Mouse (Mus musculus) gastrocnemius, postnatal 25 days (tissue): ENCODE measurements around the gene Ssbp4. TPM values are rescaled to one million over a fixed set of nuclear protein-coding genes. Genes with fewer than 3 reads are reported as not detected.
"Not testable (repeated sequence)": the region's sequence is repeated elsewhere in the genome, so short reads cannot be mapped to it uniquely, and the experiment has no call there.

ENCODE experiments used
- DNase-seq: peaks from one replicate; pipeline ENCODE4 v3.0.0; 2022
- total RNA-seq, 2 experiments: library from RNA; stranded (reverse); gene quantifications; 1 replicate in 1 of 2; 2 replicates in 1 of 2; pipeline ENCODE4 v1.2.3; 2021

The Ssbp4 gene
- total RNA-seq, 2 experiments from 2014 or later = 15.4 to 20.0 TPM

DNA sequence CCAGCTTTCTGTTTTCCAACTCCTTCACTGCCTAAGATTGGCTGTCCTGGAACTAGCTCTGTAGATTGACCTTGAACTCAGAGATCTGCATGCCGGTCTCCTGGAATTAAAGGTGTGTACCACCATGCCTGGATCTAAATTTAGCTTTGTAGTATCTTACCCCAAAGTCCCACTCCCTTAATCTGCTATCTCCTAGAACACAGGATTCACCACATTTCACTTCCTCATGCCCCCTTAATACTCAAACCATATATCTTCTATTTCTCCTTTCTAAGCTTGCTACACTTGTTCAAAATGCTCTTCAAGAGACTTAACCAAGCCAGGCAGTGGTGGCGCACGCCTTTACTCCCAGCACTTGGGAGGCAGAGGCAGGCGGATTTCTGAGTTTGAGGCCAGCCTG lies 20.7 kb downstream of the Ssbp4 start:
- DNase-seq = not testable (repeated sequence)

DNA sequence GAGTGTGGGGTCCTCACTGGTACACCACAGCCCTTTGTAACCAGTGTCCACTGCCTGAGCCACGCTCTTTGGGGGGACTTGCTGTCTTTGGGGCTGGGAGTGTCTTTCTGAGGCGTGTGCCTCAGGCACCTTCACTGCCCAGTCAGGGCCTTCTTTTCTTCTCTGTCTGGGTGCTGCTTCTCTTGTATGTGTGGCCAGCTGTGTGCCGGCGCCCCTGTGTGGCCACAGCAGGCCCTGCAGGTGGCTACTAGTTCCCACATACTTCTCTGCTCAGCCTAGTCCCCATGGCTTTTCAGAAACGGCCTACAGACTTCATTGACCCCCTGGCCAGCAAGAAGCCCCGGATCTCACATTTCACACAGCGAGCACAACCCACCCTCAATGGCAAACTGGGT lies 23.4 kb downstream of the Ssbp4 start:
- no peak for DNase-seq

- no peak for DNase-seq
These were observed 23.9 kb downstream of the Ssbp4 start for GRCm38 (mm10) chr8:70584606-70585257.

- DNase-seq = no peak
These were observed 24.9 kb downstream of the Ssbp4 start for GRCm38 (mm10) chr8:70583476-70584387.

- DNase-seq = no peak
These were observed 31.5 kb downstream of the Ssbp4 start for GRCm38 (mm10) chr8:70577207-70577606.

DNA sequence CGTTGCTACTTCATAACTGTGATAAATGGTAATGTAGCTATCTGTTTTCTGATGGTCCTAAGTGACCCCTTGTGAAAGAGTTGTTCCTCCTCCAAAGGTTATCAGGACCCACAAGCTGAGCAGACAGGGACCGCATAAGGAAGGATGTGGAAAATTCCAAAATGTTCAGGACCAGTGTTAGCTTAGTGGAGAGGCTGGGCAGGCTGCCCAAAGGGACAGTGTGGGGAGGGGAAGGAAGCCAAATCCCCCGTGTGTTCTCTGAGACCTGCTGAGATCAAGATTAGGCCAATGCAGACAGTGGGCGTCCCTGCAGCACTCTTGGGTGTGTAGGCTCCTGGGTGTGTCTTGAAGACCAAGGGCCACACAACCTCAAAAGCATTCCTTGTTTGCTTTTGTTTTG lies 33.8 kb downstream of the Ssbp4 start:
- peak; percentile 56 for DNase-seq

GRCm38 (mm10) chr8:70574302-70574701 lies 34.4 kb downstream of the Ssbp4 start:
- DNase-seq = no peak

GRCm38 (mm10) chr8:70570990-70571389 lies 37.7 kb downstream of the Ssbp4 start:
- DNase-seq = peak; percentile 86

GRCm38 (mm10) chr8:70570360-70570759 lies 38.3 kb downstream of the Ssbp4 start:
- DNase-seq = no peak

DNA sequence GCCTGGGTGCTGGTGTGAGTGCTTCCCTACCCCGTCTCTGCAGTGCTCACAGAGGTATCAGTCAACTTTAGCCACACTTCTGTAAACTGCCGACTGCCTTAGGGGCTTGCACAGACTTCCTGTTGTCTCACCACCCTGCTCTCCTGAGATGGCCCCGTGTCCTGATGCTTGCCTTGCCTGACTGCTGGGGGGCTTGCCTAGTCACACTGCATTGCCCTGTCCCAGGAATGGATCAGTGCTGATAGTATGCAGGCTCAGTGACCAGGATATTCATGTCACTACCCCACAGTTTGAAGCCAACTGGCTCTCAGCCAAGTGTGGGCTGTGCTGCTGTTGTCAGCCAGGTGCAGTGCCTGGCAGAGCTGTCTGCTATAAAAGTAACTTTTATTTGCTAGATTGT lies 43.1 kb downstream of the Ssbp4 start:
- DNase-seq = no peak

DNA sequence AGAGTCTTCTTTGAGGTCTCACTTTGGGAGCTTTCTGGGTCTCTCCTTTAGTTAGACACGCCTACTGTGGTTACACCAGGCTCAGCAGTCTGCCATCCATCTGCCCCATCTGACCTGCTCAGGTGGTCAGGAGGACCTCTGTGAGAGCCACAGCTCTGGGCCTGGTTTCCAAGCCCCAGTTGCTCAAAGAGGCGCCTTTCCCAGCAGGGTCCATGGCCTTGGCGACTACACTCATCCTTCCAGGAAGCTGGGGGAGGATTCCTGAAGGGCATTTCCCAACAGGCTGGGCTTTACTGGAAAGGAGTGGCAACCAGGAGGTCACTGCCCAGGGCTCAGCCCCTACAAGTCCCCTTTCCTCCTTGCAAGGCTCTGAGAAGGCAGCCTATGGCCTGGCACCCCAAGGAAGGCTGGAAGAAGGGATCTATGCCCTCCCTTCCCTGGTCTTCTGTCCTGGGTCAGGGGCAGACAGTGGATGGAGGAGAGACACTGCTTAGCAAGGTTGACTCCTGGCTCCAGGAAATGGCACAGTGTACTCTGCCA lies 43.9 kb downstream of the Ssbp4 start:
- no peak for DNase-seq

GRCm38 (mm10) chr8:70563763-70564387 lies 44.8 kb downstream of the Ssbp4 start:
- DNase-seq = no peak

DNA sequence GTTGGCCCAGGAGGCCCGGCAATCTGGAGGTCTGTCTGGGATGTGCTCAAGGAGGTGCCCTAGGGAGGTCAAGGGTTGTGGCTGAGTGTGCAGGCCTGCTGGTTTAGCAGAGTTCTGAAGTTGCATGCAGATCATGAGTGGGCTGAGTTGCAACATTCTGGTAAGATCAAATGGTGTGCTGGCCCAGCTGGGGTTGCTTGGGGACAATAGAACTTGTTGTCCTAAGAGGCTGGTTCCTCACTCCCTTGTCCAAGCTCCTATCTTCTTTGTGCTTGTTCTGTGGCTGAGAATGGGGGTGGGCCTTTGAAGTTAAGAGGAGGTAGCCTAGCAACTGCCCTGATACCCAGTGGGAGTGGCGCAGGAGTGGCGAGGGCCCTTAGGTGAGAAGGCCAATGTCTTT lies 45.9 kb downstream of the Ssbp4 start:
- DNase-seq = no peak

DNA sequence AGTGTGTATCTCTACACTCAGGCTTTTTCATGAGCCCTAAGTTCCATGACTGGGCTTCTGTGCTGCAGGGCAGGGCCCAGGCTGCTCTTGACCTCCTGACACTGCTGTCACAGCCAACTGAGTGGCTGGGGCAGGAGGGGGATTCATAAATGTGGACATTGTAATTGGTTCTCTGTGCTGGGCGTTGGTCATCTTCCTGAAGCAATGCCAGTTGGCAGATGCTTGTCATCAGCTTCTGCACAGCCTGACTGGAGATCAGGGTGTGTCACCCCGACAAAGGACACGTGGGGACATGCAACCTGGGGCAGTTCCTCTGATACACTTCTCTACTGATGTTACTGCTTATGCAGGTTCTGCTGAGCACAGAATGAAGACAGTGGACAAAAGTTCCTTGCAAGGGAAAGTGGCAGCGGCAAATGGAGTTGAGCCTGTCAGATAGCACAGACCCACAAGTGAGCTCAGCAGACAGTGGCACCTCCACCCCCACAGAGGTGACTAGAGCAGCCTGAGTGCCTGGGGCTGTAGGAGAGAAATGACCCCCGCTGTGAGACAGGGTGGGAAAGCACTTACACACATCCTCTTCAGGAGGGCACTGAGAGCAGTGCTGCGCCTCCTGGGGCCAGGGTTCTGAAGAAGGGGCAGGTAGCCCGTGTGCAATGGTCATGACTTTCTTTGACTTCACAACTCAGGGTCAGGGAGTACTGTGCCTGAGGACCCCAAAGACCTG lies 46.7 kb downstream of the Ssbp4 start:
- peak; percentile 77 for DNase-seq

DNA sequence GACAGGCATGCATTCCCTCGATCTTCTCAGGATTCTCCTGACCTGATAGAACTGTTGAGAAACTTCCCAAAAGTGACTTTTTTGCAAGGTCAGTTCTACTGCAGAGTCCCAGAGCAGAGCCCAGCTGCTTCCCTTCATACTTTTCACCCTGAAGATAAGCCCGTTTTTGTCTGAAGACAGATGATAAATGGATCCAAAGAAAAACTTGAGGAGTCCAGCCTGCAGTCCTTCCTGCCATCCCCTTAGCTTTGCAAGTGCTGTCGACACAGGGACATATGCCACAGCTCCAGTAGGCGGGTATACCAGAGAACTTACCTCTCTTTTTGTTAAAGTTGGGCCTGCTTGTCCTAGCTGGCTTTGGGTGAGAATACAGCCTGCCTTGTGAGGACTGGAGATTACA lies 47.3 kb downstream of the Ssbp4 start:
- no peak for DNase-seq

GRCm38 (mm10) chr8:70560564-70560963 lies 48.1 kb downstream of the Ssbp4 start:
- no peak for DNase-seq

GRCm38 (mm10) chr8:70560096-70560495 lies 48.6 kb downstream of the Ssbp4 start:
- peak; percentile 75 for DNase-seq

GRCm38 (mm10) chr8:70558983-70559382 lies 49.7 kb downstream of the Ssbp4 start:
- no peak for DNase-seq

GRCm38 (mm10) chr8:70558334-70558733 lies 50.3 kb downstream of the Ssbp4 start:
- no peak for DNase-seq

GRCm38 (mm10) chr8:70555079-70555747 lies 53.5 kb downstream of the Ssbp4 start:
- DNase-seq = no peak

GRCm38 (mm10) chr8:70553740-70554139 lies 54.9 kb downstream of the Ssbp4 start:
- peak; percentile 66 for DNase-seq

DNA sequence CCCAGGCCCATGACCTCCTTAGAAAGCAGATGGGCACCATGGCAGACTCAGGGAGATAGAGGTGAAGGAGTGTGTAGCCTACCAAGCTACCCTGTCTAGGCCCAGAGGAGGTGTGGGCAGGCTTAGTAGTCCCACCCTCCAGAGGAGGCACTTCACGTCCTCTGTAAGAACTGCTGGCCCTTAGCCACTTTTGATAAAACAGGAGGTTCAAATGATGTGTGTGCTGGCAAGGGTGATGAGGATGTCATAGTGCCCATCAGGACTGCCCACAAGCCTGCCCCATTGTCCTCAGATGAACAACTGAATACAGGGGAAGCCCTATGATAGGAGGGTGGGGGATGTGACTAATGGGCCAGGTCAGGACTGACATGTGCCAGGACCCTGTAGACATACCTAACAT lies 55.8 kb downstream of the Ssbp4 start:
- no peak for DNase-seq
